Mouse (Mus musculus) intestine, embryonic 14.5 days (tissue): ENCODE data around the gene Mertk. TPM values are rescaled to one million over a fixed set of nuclear protein-coding genes. Genes with fewer than 3 reads are reported as not detected.

ENCODE experiments used
- ATAC-seq: fragments of 200-750 bp; cut with Nextera tagmentation; replicated peaks from 2 replicates; pipeline ENCODE4 v1.8.0; 2017; ENCODE audit warnings: low read depth, moderate number of reproducible peaks, moderate TSS enrichment, moderate library complexity; ENCODE audit not compliant: low FRiP score, low TSS enrichment
- DNase-seq: peaks from one replicate; pipeline ENCODE4 v3.0.0-alpha.2; 2018; ENCODE audit warnings: low spot score
- H3K27ac ChIP-seq: fragments of 300-500 bp; sonication (generic); 2 replicates; pipeline ENCODE4 v1.5.1; 2014; ENCODE audit warnings: low read depth, mild to moderate bottlenecking, control low read depth
- H3K27me3 ChIP-seq: fragments of 300-500 bp; sonication (generic); replicated peaks from 2 replicates; pipeline ENCODE4 v1.6.1; 2014; ENCODE audit warnings: low read length, control low read depth; ENCODE audit not compliant: control insufficient read depth, insufficient read depth
- H3K36me3 ChIP-seq: fragments of 300-500 bp; sonication (generic); 2 replicates; pipeline ENCODE4 v1.6.1; 2014; ENCODE audit warnings: low read length, control low read depth; ENCODE audit not compliant: control insufficient read depth, insufficient read depth
- H3K4me1 ChIP-seq: fragments of 300-500 bp; sonication (generic); replicated peaks from 2 replicates; pipeline ENCODE4 v1.6.1; 2014; ENCODE audit warnings: low read length, control low read depth, mixed read lengths; ENCODE audit not compliant: control insufficient read depth, insufficient read depth
- H3K4me2 ChIP-seq: fragments of 300-500 bp; sonication (generic); 2 replicates; pipeline ENCODE4 v1.6.1; 2014; ENCODE audit warnings: low read length
- H3K4me3 ChIP-seq: fragments of 300-500 bp; sonication (generic); 2 replicates; pipeline ENCODE4 v1.5.1; 2014; ENCODE audit warnings: low read depth, low read length, control low read depth, mixed read lengths
- H3K9ac ChIP-seq: fragments of 300-500 bp; sonication (generic); 2 replicates; pipeline ENCODE4 v1.6.1; 2014; ENCODE audit warnings: mild to moderate bottlenecking, low read length
- H3K9me3 ChIP-seq: fragments of 300-500 bp; sonication (generic); 2 replicates; pipeline ENCODE4 v1.6.1; 2016; ENCODE audit warnings: low read length, control low read depth; ENCODE audit not compliant: control insufficient read depth
- WGBS: fragments of 180-500 bp; shearing (Covaris S2); extraction: QIAGEN DNeasy Blood & Tissue Kit; methylation state at CpG from one replicate; pipeline ENCODE4 v1.1.7; 2014; 5-methylcytosine and 5-hydroxymethylcytosine counted together
- polyA plus RNA-seq: library from polyadenylated mRNA; unstranded; fragments of >200 nt; fragmentation: Nextera tagmentation; extraction: Ambion mirVana; gene quantifications from 2 replicates; pipeline ENCODE4 v1.2.1, GENCODE M21; 2014

Mertk gene
- polyA plus RNA-seq, 1 experiment from 2014 or later: 7.0 TPM

GRCm38 (mm10) chr2:128712940-128713339 lies 14.2 kb downstream of the Mertk start:
- Histone ChIP-seq H3K9ac (no peak overlapping the region), H3K9me3 (no peaks in the 10 kb centered on the region), H3K4me1 (peaks cover 35% of the 10 kb centered on the region), H3K27ac (peak overlapping the region; percentile 82; the same call in 1 of the 2 replicates), H3K4me3 (no peak overlapping the region), H3K36me3 (no peaks in the 10 kb centered on the region), H3K27me3 (no peaks in the 10 kb centered on the region), H3K4me2 (no peak overlapping the region)
- WGBS: 77% methylated on average over 6 of the region's 6 CpGs
- DNase-seq: no peak
- ATAC-seq: no peak

GRCm38 (mm10) chr2:128713548-128714003 lies 14.8 kb downstream of the Mertk start:
- no peaks in the 10 kb centered on the region for H3K9me3 ChIP-seq
- no peak overlapping the region for H3K9ac ChIP-seq
- H3K4me1 ChIP-seq: peaks cover 35% of the 10 kb centered on the region
- peak; percentile 79 for DNase-seq
- no peaks in the 10 kb centered on the region for H3K36me3 ChIP-seq
- peak overlapping the region; percentile 82 for H3K27ac ChIP-seq
- no peak overlapping the region for H3K4me3 ChIP-seq
- peak; percentile 75 for ATAC-seq
- H3K27me3 ChIP-seq: no peaks in the 10 kb centered on the region
- H3K4me2 ChIP-seq: no peak overlapping the region; the same call in 1 of the 2 replicates
- 27% methylated on average over 5 of the region's 5 CpGs for WGBS

- no peaks in the 10 kb centered on the region for H3K36me3 ChIP-seq
- peaks cover 35% of the 10 kb centered on the region for H3K4me1 ChIP-seq
- no peak for DNase-seq
- no peak; the same call in 1 of the 2 replicates for ATAC-seq
- no peak overlapping the region for H3K9ac ChIP-seq
- H3K27me3 ChIP-seq: no peaks in the 10 kb centered on the region
- H3K4me3 ChIP-seq: no peak overlapping the region
- H3K4me2 ChIP-seq: no peak overlapping the region
- peak overlapping the region; percentile 82 for H3K27ac ChIP-seq
- no peaks in the 10 kb centered on the region for H3K9me3 ChIP-seq
- 49% methylated on average over 7 of the region's 7 CpGs for WGBS
These were observed 16.0 kb downstream of the Mertk start for GRCm38 (mm10) chr2:128714724-128715241.

- Histone ChIP-seq H3K27ac (no peak overlapping the region), H3K9me3 (peaks cover 4% of the 10 kb centered on the region; the same call in 1 of the 2 replicates), H3K4me3 (no peak overlapping the region), H3K27me3 (no peaks in the 10 kb centered on the region), H3K9ac (no peak overlapping the region), H3K4me1 (peaks cover 30% of the 10 kb centered on the region), H3K36me3 (no peaks in the 10 kb centered on the region), H3K4me2 (no peak overlapping the region)
- DNase-seq (no peak), ATAC-seq (no peak)
- 94% methylated on average over 1 of the region's 1 CpGs for WGBS
These were observed 17.2 kb downstream of the Mertk start for GRCm38 (mm10) chr2:128715979-128716378.

GRCm38 (mm10) chr2:128719380-128719779 lies 20.6 kb downstream of the Mertk start:
- H3K36me3 ChIP-seq: no peaks in the 10 kb centered on the region
- H3K4me3 ChIP-seq: no peak overlapping the region
- 81% methylated on average over 2 of the region's 2 CpGs for WGBS
- ATAC-seq: no peak
- no peak overlapping the region for H3K27ac ChIP-seq
- H3K27me3 ChIP-seq: no peaks in the 10 kb centered on the region
- H3K4me1 ChIP-seq: peaks cover 14% of the 10 kb centered on the region
- no peak for DNase-seq
- no peak overlapping the region for H3K4me2 ChIP-seq
- H3K9me3 ChIP-seq: peaks cover 7% of the 10 kb centered on the region; the same call in 1 of the 2 replicates
- H3K9ac ChIP-seq: no peak overlapping the region

GRCm38 (mm10) chr2:128722106-128722710 lies 23.5 kb downstream of the Mertk start:
- no peaks in the 10 kb centered on the region for H3K27me3 ChIP-seq
- DNase-seq: no peak
- no peaks in the 10 kb centered on the region for H3K4me1 ChIP-seq
- H3K9me3 ChIP-seq: peaks cover 7% of the 10 kb centered on the region; the same call in 1 of the 2 replicates
- peak; percentile 83; the same call in 1 of the 2 replicates for ATAC-seq
- WGBS: 87% methylated on average over 5 of the region's 5 CpGs
- H3K4me3 ChIP-seq: no peak overlapping the region
- H3K27ac ChIP-seq: 0 out of 2 replicates have a peak overlapping the region, but pooled peaks have one; percentile 2
- H3K9ac ChIP-seq: no peak overlapping the region
- H3K36me3 ChIP-seq: no peaks in the 10 kb centered on the region
- H3K4me2 ChIP-seq: no peak overlapping the region

GRCm38 (mm10) chr2:128726067-128726466 lies 27.3 kb downstream of the Mertk start:
- WGBS: 78% methylated on average over 5 of the region's 5 CpGs
- Histone ChIP-seq H3K4me1 (0 out of 2 replicates have a peak, but pooled peaks cover 6% of the 10 kb centered on the region), H3K9ac (no peak overlapping the region), H3K27ac (no peak overlapping the region), H3K9me3 (peaks cover 2% of the 10 kb centered on the region; the same call in 1 of the 2 replicates), H3K4me3 (no peak overlapping the region), H3K36me3 (no peaks in the 10 kb centered on the region), H3K27me3 (no peaks in the 10 kb centered on the region), H3K4me2 (no peak overlapping the region)
- no peak for DNase-seq
- no peak for ATAC-seq

GRCm38 (mm10) chr2:128726626-128727025 lies 27.9 kb downstream of the Mertk start:
- no peak overlapping the region for H3K9ac ChIP-seq
- H3K9me3 ChIP-seq: no peaks in the 10 kb centered on the region
- 72% methylated on average over 7 of the region's 7 CpGs for WGBS
- H3K36me3 ChIP-seq: no peaks in the 10 kb centered on the region
- 0 out of 2 replicates have a peak, but pooled peaks cover 6% of the 10 kb centered on the region for H3K4me1 ChIP-seq
- ATAC-seq (no peak), DNase-seq (no peak)
- no peak overlapping the region for H3K4me3 ChIP-seq
- H3K27ac ChIP-seq: no peak overlapping the region
- H3K4me2 ChIP-seq: no peak overlapping the region
- no peaks in the 10 kb centered on the region for H3K27me3 ChIP-seq
